Mouse (Mus musculus): ENCODE measurements at regions not wholly inside any gene's neighbourhood (a gene's known extent, or its start where the extent isn't known, plus 50 kb on each side); places are given as distances from the start of the nearest gene placed in this dataset.

GRCm38 (mm10) chr12:95576772-95577171 is 115.3 kb upstream of the Flrt2 start:
- no peak for DNase-seq (ENCODE audit: low spot score)

GRCm38 (mm10) chr12:95589011-95589410 is 103.0 kb upstream of the Flrt2 start:
- DNase-seq (ENCODE audit: low spot score), result no peak

- DNase-seq (ENCODE audit: low spot score), result no peak
Measured at GRCm38 (mm10) chr12:95619281-95619680, 72.7 kb upstream of the Flrt2 start.

- peak; percentile 37 for DNase-seq (ENCODE audit: low spot score)
Measured at GRCm38 (mm10) chr12:95631029-95631428, 61.0 kb upstream of the Flrt2 start.

- DNase-seq (ENCODE audit: low spot score), result no peak
Measured at GRCm38 (mm10) chr12:95636647-95637046, 55.4 kb upstream of the Flrt2 start.

GRCm38 (mm10) chr12:95639892-95640291 is 52.1 kb upstream of the Flrt2 start:
- no peak for DNase-seq (ENCODE audit: low spot score)

- DNase-seq (ENCODE audit: low spot score), result no peak
Measured at GRCm38 (mm10) chr12:95641628-95642027, 50.4 kb upstream of the Flrt2 start.

Measured in layer of hippocampus, adult 11-12 months (tissue).